Mouse (Mus musculus) frontal cortex, adult 2 months (tissue): ENCODE results near the gene Pbx1. TPM values are rescaled to one million over a fixed set of nuclear protein-coding genes. Genes with fewer than 3 reads are reported as not detected.

Experiments used
- DNase-seq, 2 experiments: peaks; one replicate each; pipeline ENCODE4 v3.0.0; 2022; ENCODE audit warnings: low spot score in 1 of 2; ENCODE audit errors: extremely low spot score in 1 of 2
- polyA plus RNA-seq: library from polyadenylated mRNA; depleted of rRNA; stranded (reverse); fragments of >200 nt; gene quantifications from 2 replicates; pipeline ENCODE4 v1.2.3, GENCODE M21; 2012

Gene Pbx1
- polyA plus RNA-seq, 1 experiment = 130 TPM

DNA sequence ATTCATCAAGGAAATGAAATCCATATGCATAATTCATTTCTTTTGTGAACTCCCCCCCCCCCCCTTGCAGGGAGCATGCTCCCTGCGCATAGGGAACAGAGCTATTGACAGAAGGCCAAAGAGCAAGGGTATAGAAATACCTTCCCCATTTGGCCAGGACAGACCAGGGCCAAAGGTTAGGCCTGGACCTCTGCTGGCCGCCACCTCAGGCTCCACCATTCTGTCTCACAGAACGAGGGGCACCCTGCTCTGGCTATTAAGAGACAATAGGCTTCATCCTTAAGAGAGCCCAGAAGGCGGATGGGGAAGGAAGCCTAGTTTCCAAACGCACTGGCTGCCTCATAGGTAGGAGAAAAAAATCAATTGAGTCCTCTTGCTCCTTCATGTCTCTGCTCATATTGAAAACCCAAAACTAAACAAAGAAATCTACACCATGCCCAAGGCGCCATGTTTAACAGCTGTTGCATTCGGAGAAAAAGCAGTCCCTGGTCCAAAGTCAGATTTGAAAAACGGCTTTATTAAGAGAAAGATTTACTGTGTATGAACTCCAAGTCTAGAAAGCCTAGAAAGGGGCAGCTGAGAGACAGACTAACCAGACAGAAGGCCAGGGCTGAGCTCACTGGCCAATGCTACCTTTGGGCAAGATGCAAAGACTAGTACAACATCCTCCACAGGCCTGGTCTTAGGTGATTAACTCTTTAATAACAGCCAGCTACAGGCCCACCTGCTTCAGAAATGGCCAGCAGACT, 83.9 kb downstream of the Pbx1 start:
- no peak for DNase-seq

DNA sequence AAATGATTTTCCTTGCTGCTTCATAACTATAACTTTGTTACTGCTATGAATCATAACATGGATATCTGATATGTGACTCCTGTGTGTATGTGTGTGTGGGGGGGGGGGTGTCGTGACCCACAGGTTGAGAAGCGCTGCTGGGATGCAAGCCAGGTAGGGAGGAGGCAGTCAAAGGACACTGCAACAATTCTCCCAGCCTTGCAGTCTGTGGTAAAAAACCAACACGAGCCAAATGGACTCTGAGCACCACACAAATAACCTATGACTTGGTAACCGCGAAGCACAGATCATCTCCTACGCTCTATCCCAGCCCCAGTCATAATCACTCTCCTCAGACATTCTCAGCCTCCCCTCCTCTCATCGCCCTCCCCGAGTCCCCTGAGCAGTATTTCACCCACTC, 87.2 kb downstream of the Pbx1 start:
- DNase-seq = no peak

DNA sequence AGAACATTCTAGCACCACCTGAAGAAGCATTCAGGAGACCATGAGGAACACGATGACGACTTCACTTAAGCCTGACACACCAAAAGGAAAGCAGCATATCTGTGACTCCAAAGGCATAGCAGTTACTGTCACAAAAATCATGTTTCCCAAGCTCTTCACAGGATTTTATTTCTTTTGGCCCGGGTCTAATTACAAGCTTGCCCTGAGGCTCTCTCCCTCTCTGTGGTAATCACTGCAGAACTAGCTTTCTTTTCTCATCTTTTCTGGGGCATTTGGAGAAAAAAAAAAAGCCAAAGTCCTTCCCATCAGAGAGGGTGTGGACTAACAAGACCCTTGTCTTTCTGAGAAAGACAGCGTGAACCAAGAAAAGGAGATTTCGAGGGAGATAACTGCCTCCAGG, 87.8 kb downstream of the Pbx1 start:
- no peak for DNase-seq

DNA sequence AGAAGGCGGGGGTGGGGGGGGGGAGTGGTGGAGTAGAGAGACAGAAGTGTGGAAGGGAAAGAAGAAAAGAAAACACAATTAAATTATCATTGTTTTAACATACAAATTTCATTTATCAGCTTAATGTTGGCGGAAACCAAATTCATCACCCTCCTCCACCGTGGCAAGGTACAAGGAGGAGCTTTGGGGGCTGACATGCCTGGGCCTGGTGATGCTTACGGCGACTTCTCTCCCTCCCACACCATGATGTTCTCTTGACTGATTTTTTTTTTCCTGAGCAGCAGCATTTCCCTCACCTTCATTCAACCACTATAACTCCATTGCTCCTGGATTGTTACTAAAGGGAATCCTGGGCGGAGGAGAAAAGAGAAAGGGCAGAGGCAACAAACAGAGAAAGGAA, 89.8 kb downstream of the Pbx1 start:
- DNase-seq = no peak

DNA sequence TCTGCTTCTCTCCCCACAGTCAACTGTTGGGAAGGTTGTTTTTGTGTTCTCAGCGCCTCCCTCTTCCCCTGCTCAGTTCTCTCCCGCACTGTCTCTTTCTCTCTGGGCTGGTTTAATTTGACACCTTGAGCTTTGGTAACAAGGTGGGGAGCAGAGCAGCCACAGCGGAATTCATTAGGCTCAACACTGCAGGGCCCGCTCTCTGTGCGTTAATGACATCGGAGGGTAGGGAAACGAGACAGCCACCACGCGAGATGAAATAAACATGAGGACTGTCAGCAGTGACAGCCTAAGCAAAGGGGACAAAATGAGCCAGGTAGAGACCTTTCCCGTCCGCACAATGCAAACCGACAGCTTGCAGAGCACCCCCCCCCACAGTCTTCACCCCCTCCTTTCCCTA, 90.2 kb downstream of the Pbx1 start:
- DNase-seq = no peak

DNA sequence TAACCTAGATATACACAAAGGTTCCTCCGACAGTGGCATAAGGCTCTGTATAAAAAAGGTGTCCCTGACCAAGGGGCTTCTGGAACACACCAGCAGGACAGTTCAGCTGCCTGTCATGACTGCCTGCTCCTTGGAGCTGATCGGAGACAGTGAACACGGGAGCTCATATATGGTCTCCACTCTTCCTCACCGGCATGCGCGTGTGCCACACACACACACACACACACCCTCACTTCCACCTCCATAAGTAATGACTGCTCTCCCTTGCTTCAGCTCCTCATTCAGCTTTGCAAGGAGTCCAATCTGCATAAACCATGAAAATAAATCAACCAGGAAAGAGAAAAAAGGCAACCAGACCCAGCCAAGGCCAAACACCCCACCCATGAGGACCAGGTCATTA, 90.7 kb downstream of the Pbx1 start:
- DNase-seq = no peak

DNA sequence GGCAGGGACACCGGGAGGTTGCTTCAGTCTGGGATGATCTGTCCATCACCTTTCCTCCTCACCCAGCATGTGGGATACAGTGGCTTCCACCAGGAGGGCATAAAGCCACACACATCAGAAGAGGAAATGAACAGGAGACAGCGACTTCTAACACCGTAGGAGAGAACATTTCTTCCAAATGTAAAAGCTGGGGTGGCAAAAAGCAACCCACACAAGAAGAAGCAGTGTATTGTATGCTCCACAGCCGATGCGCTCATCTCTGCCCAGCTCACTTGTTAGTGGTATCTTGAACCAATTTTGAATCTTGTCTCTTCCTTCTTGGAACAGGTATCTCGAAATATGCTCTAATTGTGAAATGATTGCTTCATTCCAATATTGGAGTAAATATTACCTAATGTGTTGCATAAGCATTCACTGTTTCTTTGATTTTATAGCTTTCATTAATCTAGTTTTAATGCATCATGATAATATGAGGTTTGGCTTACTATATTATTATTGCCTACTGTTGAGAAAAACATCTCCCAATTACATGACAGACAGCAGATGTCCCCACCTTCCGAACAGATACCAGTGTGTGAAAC, 95.7 kb downstream of the Pbx1 start:
- DNase-seq = no peak

DNA sequence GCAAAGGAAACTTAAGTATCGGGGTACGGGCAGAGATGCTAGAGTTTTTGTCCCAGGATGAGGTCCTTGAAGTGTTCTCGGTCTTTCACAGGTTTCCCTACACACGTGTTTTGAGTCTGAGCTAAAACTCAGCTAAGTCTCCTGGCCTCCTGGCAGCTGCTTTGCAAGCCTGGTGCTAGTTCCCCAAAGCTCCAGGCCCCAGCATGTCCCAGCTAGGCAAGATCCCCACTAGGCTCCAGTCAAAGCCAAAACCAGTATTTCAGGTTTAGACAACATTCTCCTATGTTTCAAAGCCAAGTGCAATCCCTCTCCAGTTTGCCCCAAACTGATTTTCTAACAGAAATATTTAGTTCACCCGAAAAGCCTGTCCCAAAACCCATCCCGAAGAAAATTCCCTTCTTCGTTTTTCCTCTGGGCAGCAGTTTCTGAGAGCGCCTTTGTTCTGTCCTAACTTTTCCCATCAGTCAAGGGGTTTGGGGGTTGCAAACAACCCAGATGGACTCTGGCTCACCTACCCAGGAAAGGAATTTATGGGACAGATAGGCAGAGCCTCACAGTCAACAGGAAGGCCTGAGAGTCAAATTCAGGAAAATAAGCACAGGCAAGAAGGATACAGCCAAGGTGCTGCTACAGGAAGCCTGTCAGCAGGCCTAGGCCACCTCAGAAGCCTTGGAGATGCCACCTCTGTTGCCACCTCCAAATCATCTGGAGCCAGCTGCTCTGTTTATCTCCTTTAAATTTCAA, 97.1 kb downstream of the Pbx1 start:
- DNase-seq = no peak

DNA sequence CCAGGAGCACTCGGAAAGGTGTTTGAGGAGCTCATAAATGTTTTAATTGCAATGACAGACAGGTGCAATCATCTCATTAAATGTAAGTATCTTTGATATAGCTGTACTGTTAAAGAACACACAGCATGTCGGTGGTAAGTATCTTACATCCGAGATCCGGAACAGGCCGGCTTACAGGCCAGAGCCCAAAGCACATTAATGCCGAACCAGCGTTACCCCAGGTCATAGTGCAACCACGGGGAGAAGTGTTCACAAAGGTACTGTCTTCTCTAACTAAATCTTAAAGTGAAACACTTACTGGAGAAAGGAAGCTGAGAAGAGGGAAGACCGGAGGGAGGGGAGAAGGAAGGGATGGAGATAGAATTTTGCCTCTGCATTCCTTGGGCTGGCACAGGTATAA, 100.0 kb downstream of the Pbx1 start:
- no peak for DNase-seq

DNA sequence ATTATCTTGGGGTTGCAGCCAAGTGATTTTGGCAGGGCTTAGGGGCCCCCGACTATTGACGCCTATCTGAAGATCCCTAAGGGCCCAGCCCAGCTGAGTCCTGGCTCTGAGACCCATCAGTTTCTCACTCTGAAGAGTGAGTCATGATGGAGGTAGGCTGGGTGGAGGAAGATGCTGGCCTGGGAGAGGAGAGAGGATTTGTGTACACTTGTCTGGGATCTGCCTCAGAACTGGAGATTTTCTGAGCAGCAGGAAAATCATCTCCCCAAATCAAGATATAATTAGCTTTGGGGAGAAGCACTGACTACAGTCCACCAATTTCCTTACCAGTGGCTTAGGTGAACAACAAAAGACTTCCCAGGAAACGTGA, 103.8 kb downstream of the Pbx1 start:
- DNase-seq = peak in 1 of 2 experiments; percentile 54

DNA sequence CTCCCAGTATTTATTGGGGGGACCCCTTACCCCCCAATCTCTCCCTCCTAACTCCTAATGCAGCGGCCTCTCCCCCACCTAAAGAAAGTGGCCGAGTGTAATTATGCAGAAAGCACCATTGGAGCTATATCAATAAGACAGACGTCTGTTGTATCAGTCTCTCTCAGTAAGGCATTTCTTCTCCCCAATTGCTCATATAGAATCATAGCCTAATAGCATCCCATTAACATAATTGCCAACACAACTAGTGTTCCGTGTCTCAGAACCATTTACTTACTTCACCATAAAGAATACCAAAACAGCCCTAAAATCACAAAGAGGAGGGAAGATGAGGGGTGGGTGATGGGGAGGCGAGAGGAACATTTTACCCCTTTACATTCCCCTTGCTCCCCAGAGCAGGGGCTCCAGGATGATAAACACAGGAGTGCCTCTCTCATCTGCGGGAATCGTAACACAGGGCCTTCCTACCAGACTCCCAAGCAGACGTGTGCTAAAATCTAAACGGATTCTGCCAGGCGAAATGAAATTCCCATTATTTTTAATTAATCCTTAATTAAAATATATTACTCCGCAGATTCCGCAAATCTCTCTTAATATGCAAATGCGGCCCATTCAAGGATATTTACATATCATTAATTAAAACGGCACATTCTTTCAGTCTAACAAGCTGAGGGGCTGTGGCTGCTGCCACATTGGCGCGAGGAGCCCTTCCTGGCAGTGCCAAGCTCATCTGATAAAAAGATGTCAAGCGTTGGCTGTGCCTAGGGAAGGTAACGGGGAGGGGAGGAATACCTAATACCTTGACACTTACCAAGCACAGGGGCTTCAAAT, 104.5 kb downstream of the Pbx1 start:
- DNase-seq = no peak

DNA sequence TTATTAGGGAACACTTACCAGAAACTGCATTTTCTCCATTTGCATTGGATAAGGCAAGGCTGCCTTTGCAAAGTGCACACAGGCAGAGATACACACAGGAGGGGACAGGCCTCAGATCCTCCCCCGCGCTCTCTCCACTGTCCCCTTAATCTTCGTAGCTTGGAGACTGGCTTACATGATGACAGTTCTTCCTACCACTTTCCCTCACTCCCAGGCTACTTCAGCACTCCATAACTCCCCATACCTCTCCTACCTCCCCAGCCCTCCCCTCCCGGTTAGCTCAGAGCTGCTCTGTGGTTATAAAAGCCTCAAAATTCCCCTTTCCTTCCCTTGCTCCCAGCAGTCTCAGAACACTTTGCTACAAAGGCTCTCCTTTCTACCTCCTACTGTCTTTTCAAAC, 106.3 kb downstream of the Pbx1 start:
- peak in 1 of 2 experiments; percentile 46 for DNase-seq

DNA sequence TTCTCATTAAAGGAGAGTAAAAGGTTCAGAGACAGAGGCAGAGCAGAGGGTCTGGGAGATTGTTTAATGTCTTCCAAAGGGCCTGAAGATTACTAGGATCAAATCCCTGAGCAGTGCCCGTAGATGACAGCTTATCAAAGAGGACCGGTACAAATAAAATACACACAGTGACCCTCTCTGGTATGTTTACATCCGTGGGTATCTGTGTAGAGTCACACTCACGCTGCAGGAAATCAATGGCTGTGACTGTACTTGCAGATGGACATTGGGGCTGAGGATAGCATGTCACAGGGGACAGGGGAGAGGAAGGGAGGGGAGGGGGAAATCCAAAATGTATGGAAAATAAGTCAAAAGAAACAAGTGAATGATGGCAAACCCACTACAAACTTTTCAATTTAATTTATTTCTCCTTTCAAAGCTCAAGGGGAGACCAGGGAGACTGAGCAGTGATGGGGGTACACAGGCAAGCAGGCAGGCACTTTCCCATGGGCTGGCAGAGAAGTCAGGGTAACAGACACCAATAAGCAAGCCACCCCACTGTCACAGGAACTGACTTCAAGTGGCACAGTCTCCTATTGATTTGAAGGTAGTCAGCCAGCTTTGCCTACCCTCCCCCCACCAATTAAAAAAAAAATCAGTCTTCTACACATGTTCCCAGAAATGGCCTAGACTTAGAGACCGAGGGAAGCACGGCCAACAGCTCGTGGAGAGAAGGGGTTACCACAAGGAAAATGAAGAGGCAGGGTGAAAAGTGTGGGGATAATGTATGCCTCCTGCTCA, 107.6 kb downstream of the Pbx1 start:
- DNase-seq = no peak

DNA sequence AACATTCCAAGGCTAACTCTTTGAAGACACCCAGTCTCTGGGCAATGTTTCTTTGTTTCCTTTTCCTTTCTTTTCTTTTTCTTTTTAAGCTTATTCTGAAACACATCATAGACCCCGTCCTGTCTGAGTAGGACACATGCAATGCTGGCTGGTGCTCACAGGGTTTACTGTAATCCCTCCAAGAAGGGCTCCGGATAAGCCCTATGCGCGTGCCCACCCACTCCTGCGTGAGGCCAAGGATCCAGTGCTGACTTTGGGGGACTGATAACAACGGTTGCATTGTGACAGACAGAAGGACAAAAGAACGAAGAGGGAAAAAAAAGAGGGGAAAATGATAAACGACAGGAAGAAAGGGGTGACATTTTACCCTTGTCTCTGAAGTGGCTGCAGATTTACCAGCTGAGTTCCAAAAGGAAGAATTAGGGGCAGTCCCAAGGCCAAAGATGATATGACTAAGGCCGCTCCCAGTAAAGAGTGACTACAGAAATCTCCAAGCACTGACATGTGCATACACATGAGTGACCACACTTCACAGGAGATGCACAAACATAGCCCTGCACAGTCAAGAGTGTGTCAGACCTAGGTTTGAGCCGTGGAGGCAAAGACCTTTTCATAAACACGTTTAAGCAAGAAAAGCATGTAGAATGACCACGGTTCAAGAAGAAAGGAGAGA, 108.5 kb downstream of the Pbx1 start:
- no peak for DNase-seq

DNA sequence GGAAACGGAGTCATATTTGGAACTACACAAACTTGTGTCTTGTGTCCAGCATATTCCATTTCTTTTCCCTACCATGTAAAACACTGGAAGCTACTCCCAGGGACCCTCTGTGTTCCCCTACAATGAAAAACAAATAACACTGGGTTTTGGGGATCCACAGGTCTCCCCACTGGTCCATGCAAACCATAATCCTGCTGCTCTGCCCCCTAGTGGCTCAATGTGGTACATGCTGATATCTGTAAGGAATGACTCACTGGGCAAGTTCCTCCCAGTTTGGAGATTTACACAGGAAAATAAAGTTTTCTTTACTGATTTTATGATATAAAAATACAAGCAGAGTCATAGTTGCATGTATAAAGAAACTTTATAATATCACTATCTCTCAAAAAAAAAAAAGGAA, 109.2 kb downstream of the Pbx1 start:
- DNase-seq = peak in 1 of 2 experiments; percentile 77

DNA sequence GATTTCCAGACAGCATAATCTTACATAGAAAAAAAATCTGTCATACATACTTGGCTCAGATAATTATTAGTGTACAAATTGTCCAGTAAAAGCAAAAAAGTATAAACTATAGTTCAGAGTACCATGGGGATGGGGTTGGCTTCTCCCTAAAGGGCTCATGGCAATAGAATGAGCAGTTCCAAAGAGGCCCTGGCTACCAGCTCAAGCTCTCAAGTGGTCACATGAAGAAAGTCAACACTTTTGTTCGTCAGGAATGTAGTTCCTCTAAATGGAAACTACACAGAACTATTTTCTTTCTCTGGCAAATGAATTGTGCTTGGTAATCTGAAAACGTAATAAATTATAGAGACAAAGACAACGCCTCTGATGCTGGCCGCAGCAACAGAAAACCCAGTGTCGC, 112.4 kb downstream of the Pbx1 start:
- DNase-seq = no peak

DNA sequence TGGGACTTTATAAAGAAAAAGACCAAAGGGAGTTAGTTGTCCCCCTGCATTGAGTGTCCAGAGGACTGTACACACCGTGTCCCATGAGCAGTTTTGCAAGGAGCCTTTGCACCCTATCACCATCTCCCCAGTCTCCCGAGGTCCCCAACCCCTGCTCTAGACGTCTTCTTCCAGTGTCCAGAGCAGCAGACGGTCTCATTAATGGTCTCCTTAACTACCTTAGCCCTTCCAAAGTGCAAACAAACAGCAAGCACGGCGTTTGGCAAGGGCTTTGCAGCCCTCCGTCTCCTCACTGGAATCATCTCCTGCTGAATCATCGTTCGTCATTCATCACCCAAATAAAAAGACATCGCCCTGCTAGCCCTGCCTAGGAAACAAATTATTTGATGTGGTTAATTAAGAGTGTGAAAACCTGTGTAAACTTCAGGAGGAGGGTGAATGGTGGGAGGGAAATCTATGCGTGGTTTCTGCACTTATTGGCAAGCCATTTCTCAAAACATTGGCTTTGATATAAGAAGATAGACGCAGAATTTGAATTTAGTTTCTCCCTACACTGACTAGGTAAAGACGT, 113.1 kb downstream of the Pbx1 start:
- peak in 1 of 2 experiments; percentile 39 for DNase-seq

DNA sequence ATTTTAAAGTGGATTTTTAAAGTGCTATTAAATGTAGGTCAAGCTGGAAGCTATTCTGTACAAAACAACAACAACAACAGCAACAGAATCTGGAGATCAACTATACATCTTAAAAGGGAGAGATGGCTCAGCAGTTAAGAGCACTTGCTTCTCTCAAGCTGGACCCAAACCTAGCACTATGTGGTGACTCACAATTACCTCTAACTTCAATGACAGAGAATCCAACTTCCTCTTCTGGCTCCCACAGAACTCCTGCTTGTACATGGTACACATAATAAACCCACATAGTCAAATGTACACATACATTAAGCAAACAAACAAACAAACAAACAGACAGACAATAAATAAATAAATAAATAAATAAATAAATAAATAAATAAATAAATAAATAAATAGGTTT, 118.3 kb downstream of the Pbx1 start:
- DNase-seq = no peak

DNA sequence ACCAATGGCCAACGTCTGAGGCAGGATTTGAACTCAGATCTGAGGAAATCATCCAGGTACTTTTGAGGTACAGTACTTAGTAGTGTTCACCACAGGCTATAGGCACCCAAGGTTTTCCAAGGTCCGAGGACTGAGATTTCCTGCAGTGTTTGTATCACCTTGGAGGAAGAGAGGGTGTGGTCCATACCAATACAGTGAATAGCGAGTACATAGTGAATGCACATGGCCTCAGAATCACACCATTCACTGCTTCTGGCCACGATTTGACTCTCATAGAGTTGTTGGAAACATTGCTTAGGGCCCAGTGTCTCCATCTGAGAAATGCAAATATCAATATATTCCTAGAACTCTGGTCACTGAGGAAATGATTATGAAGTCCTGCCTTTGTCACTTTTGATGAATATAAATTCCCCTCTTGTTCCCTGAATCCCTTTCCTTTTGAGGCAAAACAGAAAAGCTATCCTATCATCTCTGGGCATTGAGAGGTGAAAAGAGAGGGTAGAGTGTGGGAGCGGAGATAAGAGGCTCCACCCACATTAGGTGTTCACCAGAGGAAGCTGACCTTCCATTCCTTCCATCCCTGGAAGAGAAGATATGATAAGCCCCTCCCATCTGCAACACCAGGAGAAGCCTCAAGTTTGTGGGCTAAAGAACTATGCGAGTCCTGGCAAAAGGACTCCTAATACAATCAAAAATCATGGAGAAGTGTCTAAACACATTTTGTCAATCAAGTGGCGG, 119.2 kb downstream of the Pbx1 start:
- no peak for DNase-seq
